Mouse (Mus musculus) thymus, postnatal 25 days (tissue): ENCODE data around the gene Rps16.
A peak's percentile ranks its signal among the peaks of the same experiment; 100 is the strongest.

Experiments used
- DNase-seq: peaks from one replicate; pipeline ENCODE4 v3.0.0; 2022

Gene Rps16

DNA sequence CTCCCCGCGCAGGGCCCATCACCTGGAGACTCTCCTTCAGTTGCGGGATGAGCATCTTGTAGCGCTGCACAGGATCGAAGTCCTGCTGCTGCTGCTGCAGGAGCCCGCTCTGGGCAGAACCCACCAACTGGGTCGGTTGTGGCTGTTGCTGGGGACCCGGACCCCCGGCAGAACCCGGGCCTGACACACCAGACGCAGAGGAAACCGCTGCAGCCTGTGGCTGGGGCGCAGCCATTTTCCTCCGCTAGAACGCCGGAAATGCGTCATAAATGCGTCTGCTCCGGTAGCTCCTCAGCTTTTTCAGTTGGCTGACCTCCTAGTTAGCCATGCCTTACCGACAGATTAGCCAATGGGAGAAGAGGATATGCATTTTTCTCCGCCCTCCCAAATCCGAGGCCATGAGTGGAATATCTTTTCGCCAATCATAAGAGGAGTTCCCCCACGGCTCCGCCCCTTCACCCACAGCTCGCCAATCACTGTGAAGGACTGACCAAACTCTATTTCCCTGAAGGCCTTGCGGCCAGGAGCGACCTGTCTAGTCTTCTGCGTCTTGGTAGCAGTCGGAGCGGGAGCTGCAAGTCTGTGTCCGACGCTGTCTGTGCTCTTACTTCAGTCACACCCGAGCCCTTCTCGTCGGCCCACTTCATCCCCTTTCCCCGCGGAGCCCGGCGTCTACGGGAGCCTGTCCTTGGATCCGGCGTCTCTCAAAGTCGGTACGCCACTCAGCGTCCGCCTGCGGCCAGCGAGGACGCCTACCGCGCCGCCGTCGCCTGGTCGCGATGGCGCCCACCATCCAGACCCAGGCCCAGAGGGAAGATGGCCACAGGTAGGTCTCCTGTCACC, 42.2 kb downstream of the Rps16 start, which contains the start of the genes Med29 and Paf1:
Med29 (minus strand) TSS at position 280 of the 843 bp plus-strand sequence.
Paf1 (plus strand) TSS at position 523 of the 843 bp plus-strand sequence.
- DNase-seq = peak; percentile 93

DNA sequence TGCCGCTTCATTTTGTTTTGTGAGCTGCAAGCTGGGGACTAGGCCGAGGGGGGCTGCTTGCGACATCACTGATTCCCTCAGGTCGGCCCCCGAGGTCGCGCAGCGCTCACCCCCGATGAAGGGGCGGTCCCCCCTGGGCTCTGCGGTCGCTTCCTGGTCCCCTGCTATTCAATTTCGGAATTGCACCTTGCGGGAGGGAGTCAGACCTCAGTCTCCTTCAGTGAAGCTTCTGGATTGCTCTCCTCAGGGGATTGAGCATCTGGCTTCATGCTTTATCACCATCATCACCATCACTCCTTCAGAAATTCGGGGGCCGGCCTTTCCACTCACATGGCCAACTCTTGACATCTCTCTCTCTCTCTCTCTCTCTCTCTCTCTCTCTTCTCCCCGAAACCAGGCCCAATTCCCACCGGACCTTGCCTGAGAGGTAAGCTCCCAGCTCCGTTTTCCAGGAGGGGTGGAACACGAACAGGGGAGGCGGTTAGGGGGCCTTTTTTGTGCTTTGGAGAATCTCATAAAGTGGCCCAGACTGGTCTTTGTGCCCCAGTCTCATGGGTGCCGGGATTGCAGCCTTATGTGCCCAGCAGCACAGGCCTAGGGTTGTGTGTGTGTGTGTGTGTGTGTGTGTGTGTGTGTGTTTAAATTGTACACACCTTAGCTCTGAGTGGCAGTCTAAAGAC, 43.0 kb downstream of the Rps16 start:
- no peak for DNase-seq

DNA sequence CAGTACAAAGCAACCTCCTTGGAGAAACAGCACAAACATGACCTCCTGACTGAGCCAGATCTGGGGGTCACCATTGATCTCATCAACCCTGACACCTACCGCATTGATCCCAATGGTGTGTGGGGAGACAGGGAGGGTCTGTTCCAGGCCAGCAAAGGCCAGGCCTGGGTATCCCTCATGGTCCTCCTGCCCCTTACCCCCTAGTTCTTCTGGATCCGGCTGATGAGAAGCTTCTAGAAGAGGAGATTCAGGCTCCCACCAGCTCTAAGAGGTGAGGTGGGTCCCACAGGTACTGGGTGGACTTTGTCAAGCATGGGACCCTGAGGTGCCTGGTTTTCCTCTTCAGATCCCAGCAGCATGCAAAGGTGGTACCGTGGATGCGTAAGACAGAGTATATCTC, 45.0 kb downstream of the Rps16 start:
- no peak for DNase-seq

DNA sequence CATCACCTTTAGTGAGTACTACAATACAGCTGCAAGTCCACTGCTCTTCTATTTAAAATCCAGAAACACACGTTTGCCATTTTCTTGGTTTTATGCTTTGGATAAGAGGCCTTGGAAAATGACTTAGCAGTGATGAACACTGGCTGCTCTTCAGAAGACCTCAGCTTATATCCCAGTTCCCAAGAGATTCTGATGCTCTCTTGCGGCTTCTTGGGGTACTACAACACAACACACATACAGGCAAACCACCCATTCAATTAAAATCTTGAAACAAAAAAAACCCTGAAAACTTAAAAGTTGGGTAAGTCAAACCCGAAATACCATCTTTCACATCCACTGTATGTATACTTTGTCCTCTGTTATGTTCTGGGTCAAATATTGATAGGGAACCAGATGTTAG, 47.5 kb downstream of the Rps16 start:
- no peak for DNase-seq

DNA sequence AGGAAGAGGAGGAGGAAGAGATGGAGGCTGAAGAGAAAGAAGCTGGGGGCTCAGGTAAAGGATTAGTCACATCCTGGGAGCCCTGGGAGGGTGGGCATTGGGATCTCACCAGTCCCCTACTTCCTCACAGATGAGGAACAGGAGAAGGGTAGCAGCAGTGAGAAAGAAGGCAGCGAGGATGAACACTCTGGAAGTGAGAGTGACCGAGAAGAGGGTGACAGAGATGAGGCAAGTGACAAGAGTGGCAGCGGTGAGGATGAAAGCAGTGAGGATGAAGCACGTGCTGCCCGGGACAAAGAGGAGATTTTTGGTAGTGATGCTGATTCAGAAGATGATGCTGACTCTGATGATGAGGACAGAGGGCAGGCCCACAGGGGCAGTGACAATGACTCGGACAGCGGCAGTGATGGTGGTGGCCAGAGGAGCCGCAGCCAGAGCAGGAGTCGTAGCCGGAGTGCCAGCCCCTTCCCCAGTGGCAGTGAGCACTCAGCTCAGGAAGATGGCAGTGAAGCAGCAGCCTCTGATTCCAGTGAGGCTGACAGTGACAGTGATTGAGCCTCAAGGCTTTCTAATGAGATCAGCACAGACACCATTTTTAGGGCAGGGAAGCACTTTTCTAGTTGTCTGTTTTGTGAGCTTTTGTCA, 48.4 kb downstream of the Rps16 start:
- no peak for DNase-seq

DNA sequence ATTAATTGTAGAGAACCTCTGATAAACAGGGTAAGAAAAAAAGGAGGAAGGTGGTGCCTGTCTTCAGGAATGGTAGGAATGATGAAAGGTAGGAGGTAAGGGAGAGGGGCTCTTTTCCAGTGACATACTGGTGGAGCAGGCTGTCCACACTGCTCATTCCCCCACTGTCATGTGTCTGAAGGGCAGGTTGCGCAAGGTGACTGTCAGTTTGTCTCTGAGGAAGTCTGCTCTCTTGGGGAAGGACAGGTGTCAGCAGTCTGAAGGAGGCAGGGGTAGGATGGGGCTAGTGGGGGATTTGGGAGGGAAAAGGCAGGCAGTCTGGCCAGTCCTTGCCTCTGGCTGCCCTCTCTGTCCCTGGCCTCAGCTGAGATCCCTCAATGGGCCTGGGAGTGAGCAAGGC, 50.6 kb downstream of the Rps16 start:
- no peak for DNase-seq

DNA sequence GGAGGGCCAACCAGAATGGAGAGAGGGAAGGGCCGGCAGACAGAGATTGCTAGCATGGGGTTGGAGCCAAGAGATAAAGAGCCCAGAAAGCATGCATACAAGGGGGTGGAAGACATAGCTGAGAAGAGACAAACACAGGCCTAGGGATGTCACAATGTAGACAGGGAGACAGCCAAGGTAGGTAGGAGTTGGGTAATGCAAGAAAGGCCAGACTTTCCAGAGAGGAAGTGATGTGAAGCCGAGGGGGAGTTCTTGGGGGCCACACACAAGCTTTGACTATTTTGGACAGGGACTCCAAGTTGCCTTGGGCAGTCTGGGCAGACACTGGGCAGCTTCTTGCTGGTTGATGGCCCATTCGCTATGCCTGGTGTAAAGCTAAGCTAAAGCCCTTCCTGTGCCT, 51.5 kb downstream of the Rps16 start:
- no peak for DNase-seq
